In genomic region chr6:49194536-49194935, GRCm38 (mm10) we compare ENCODE assay signal across 11 mouse cellular contexts.
"Had no signal": no experiment of that assay in that cellular context is flagged by ENCODE, and none has a peak within 500 bp of the region (broad histone marks: within the 10 kb centered on the region; RNA-seq: fewer than 3 reads in every experiment).

No protein-coding gene starts in this region.

- DNase-seq: left cerebral cortex, postnatal 4 days; liver; liver, embryonic 13.5 days; liver, postnatal 0 days; lung, adult 18-20 months; lung, adult 2 months; lung, embryonic 14.5 days; lung, postnatal 10 days; lung, postnatal 14 days; lung, postnatal 4 days; midbrain, embryonic 14.5 days had no signal
